Mouse (Mus musculus) thymus, postnatal 0 days (tissue): ENCODE measurements around the gene Bmp5. TPM values are rescaled to one million over a fixed set of nuclear protein-coding genes. Genes with fewer than 3 reads are reported as not detected.

Experiments
- microRNA-seq: library from miRNA; unstranded; fragments of <30 nt; microRNA quantifications from one replicate; pipeline ENCODE4, GENCODE M21; 2016; ENCODE audit warnings: borderline number of aligned reads
- polyA plus RNA-seq: library from polyadenylated mRNA; unstranded; fragments of >200 nt; fragmentation: Nextera tagmentation; extraction: Ambion mirVana; gene quantifications from 2 replicates; pipeline ENCODE4 v1.2.1, GENCODE M21; 2015

Bmp5 gene
- polyA plus RNA-seq, 1 experiment from 2014 or later: 0.43 TPM

Small RNAs within 50 kb of the gene (microRNA-seq; reads per million reads assigned to microRNA genes)
- not detected for gene Gm44355

Other genes starting within 250 kb of the Bmp5 start
- gene Tmod3, start 215.7 kb upstream of the Bmp5 start, polyA plus RNA-seq: 101 and 105 TPM in 2 replicates
- 2.2 and 2.4 TPM in 2 replicates for gene Tmod2, start 164.0 kb upstream of the Bmp5 start, polyA plus RNA-seq
- 16.7 and 19.9 TPM in 2 replicates for gene Lysmd2, start 149.6 kb upstream of the Bmp5 start, polyA plus RNA-seq
- gene Scg3, start 91.3 kb upstream of the Bmp5 start, polyA plus RNA-seq: 0.27 and 0.30 TPM in 2 replicates
- gene Hmgcll1, start 239.5 kb downstream of the Bmp5 start, polyA plus RNA-seq: 0.18 and 0.27 TPM in 2 replicates